ENCODE assay signal across 17 mouse cellular contexts in genomic region chr4:82398282-82398681, GRCm38 (mm10).
"Had no signal": no experiment of that assay in that cellular context is flagged by ENCODE, and none has a peak within 500 bp of the region (broad histone marks: within the 10 kb centered on the region; RNA-seq: fewer than 3 reads in every experiment).

No protein-coding gene starts in this region.

- H3K4me1 ChIP-seq: megakaryocyte, embryonic 14.5 days had no signal

- H3K27me3 ChIP-seq: lung, embryonic 15.5 days; megakaryocyte, embryonic 14.5 days; midbrain, embryonic 13.5 days; midbrain, embryonic 15.5 days; neural tube, embryonic 12.5 days; stomach, embryonic 15.5 days had no signal

- H3K4me3 ChIP-seq: lung, embryonic 15.5 days; megakaryocyte, embryonic 14.5 days; midbrain, embryonic 13.5 days; midbrain, embryonic 15.5 days; neural tube, embryonic 12.5 days; stomach, embryonic 15.5 days had no signal

- H3K9ac ChIP-seq: lung, embryonic 15.5 days; midbrain, embryonic 13.5 days; midbrain, embryonic 15.5 days; neural tube, embryonic 12.5 days; stomach, embryonic 15.5 days had no signal

- H3K4me2 ChIP-seq: lung, embryonic 15.5 days; midbrain, embryonic 11.5 days; midbrain, embryonic 13.5 days; midbrain, embryonic 15.5 days; neural tube, embryonic 12.5 days; stomach, embryonic 15.5 days had no signal

- H3K9me3 ChIP-seq: lung, embryonic 15.5 days; midbrain, embryonic 13.5 days; midbrain, embryonic 15.5 days; neural tube, embryonic 12.5 days; stomach, embryonic 15.5 days had no signal

- H3K27ac ChIP-seq: lung, embryonic 15.5 days; macrophage; midbrain, embryonic 13.5 days; midbrain, embryonic 15.5 days; neural tube, embryonic 12.5 days; stomach, embryonic 15.5 days; stomach, postnatal 0 days had no signal

- ATAC-seq: lung, postnatal 0 days; midbrain, embryonic 13.5 days; midbrain, embryonic 15.5 days had no signal

- H3K36me3 ChIP-seq: lung, embryonic 15.5 days; midbrain, embryonic 13.5 days; midbrain, embryonic 15.5 days; neural tube, embryonic 12.5 days; stomach, embryonic 15.5 days had no signal

- DNase-seq: lung, adult 2 months; lung, postnatal 14 days; lung, postnatal 36 days; right cerebral cortex, postnatal 14 days; thymus, adult 2 months; thymus, postnatal 25 days; thymus, postnatal 4 days had no signal
